Mouse (Mus musculus) liver, embryonic 11.5 days (tissue): ENCODE data around the gene B3gnt2. TPM values are rescaled to one million over a fixed set of nuclear protein-coding genes. Genes with fewer than 3 reads are reported as not detected.

Experiments used
- ATAC-seq: fragments of 200-750 bp; cut with Nextera tagmentation; replicated peaks from 2 replicates; pipeline ENCODE4 v1.8.0; 2017; ENCODE audit warnings: moderate number of reproducible peaks, mild to moderate bottlenecking, moderate TSS enrichment, moderate library complexity; ENCODE audit not compliant: low FRiP score
- DNase-seq: peaks from one replicate; pipeline ENCODE4 v3.0.0-alpha.2; 2017; ENCODE audit warnings: low spot score
- H3K27ac ChIP-seq: fragments of 300-500 bp; sonication (generic); 2 replicates; pipeline ENCODE4 v1.5.1; 2014; ENCODE audit warnings: mild to moderate bottlenecking, low read depth, low read length, control low read depth
- H3K27me3 ChIP-seq: fragments of 300-500 bp; sonication (generic); replicated peaks from 2 replicates; pipeline ENCODE4 v1.6.1; 2014; ENCODE audit warnings: low read length, mixed read lengths; ENCODE audit not compliant: control insufficient read depth, insufficient read depth
- H3K36me3 ChIP-seq: fragments of 300-500 bp; sonication (generic); 2 replicates; pipeline ENCODE4 v1.6.1; 2014; ENCODE audit warnings: mild to moderate bottlenecking, low read length, moderate library complexity, mixed read lengths; ENCODE audit not compliant: control insufficient read depth, insufficient read depth
- H3K4me1 ChIP-seq: fragments of 300-500 bp; sonication (generic); replicated peaks from 2 replicates; pipeline ENCODE4 v1.6.1; 2014; ENCODE audit warnings: low read length, mixed read lengths; ENCODE audit not compliant: control insufficient read depth, insufficient read depth
- H3K4me2 ChIP-seq: fragments of 300-500 bp; sonication (generic); 2 replicates; pipeline ENCODE4 v1.6.1; 2014; ENCODE audit warnings: mild to moderate bottlenecking, control low read depth, moderate library complexity
- H3K4me3 ChIP-seq: fragments of 300-500 bp; sonication (generic); 2 replicates; pipeline ENCODE4 v1.5.1; 2014; ENCODE audit warnings: low read depth, low read length, control low read depth
- H3K9ac ChIP-seq: fragments of 300-500 bp; sonication (generic); 2 replicates; pipeline ENCODE4 v1.6.1; 2014; ENCODE audit warnings: low read depth, low read length, control low read depth
- H3K9me3 ChIP-seq: fragments of 300-500 bp; sonication (generic); 2 replicates; pipeline ENCODE4 v1.6.1; 2016; ENCODE audit warnings: low read length, inconsistent platforms, mixed read lengths; ENCODE audit not compliant: control insufficient read depth
- WGBS: fragments of 180-500 bp; shearing (Covaris S2); extraction: QIAGEN DNeasy Blood & Tissue Kit; methylation state at CpG from one replicate; pipeline ENCODE4 v1.1.7; 2014; 5-methylcytosine and 5-hydroxymethylcytosine counted together
- polyA plus RNA-seq: library from polyadenylated mRNA; unstranded; fragments of >200 nt; fragmentation: Nextera tagmentation; extraction: Ambion mirVana; gene quantifications from 2 replicates; pipeline ENCODE4 v1.2.1, GENCODE M21; 2014

The B3gnt2 gene
- polyA plus RNA-seq, 1 experiment from 2014 or later = 3.9 TPM

GRCm38 (mm10) chr11:22875279-22875678 is 14.5 kb upstream of the B3gnt2 start:
- Histone ChIP-seq H3K4me1 (peaks cover 16% of the 10 kb centered on the region), H3K4me2 (no peak overlapping the region), H3K4me3 (no peak overlapping the region), H3K9me3 (no peaks in the 10 kb centered on the region), H3K27ac (no peak overlapping the region), H3K9ac (no peak overlapping the region), H3K27me3 (no peaks in the 10 kb centered on the region), H3K36me3 (no peaks in the 10 kb centered on the region)
- ATAC-seq (no peak), DNase-seq (no peak)
- WGBS = 88% methylated on average over 4 of the region's 4 CpGs

GRCm38 (mm10) chr11:22874747-22875146 is 14.0 kb upstream of the B3gnt2 start:
- no peak overlapping the region for H3K9ac ChIP-seq
- no peak overlapping the region for H3K4me3 ChIP-seq
- H3K27ac ChIP-seq = no peak overlapping the region
- DNase-seq (no peak), ATAC-seq (no peak)
- WGBS = 81% methylated on average over 6 of the region's 6 CpGs
- H3K27me3 ChIP-seq = no peaks in the 10 kb centered on the region
- H3K9me3 ChIP-seq = no peaks in the 10 kb centered on the region
- H3K4me2 ChIP-seq = no peak overlapping the region
- no peaks in the 10 kb centered on the region for H3K36me3 ChIP-seq
- peaks cover 16% of the 10 kb centered on the region for H3K4me1 ChIP-seq

GRCm38 (mm10) chr11:22873383-22873782 is 12.6 kb upstream of the B3gnt2 start:
- WGBS = 60% methylated on average over 4 of the region's 4 CpGs

GRCm38 (mm10) chr11:22872307-22872680 is 11.5 kb upstream of the B3gnt2 start:
- 34% methylated on average over 4 of the region's 4 CpGs for WGBS
- peaks cover 13% of the 10 kb centered on the region for H3K4me1 ChIP-seq
- H3K9me3 ChIP-seq = no peaks in the 10 kb centered on the region
- H3K9ac ChIP-seq = peak overlapping the region; percentile 36; the same call in 1 of the 2 replicates
- DNase-seq (no peak), ATAC-seq (no peak)
- H3K27me3 ChIP-seq = no peaks in the 10 kb centered on the region
- H3K4me3 ChIP-seq = peak overlapping the region; percentile 19
- H3K36me3 ChIP-seq = no peaks in the 10 kb centered on the region
- peak overlapping the region; percentile 64 for H3K4me2 ChIP-seq
- peak overlapping the region; percentile 47; the same call in 1 of the 2 replicates for H3K27ac ChIP-seq

More at GRCm38 (mm10) chr11:22873383-22873782, 12.6 kb upstream of the B3gnt2 start:
- H3K36me3 ChIP-seq = no peaks in the 10 kb centered on the region
- no peak overlapping the region for H3K4me3 ChIP-seq
- H3K4me1 ChIP-seq = peaks cover 16% of the 10 kb centered on the region
- DNase-seq = no peak
- no peaks in the 10 kb centered on the region for H3K9me3 ChIP-seq
- no peaks in the 10 kb centered on the region for H3K27me3 ChIP-seq
- H3K4me2 ChIP-seq = no peak overlapping the region
- no peak for ATAC-seq
- no peak overlapping the region for H3K9ac ChIP-seq
- no peak overlapping the region for H3K27ac ChIP-seq

GRCm38 (mm10) chr11:22871628-22872306 is 11.0 kb upstream of the B3gnt2 start:
- Histone ChIP-seq H3K9me3 (no peaks in the 10 kb centered on the region), H3K4me3 (peak overlapping the region; percentile 19), H3K4me1 (peaks cover 12% of the 10 kb centered on the region), H3K9ac (peak overlapping the region; percentile 41), H3K27ac (peak overlapping the region; percentile 47), H3K4me2 (peak overlapping the region; percentile 64), H3K27me3 (no peaks in the 10 kb centered on the region), H3K36me3 (no peaks in the 10 kb centered on the region)
- no peak for DNase-seq
- no peak for ATAC-seq
- WGBS = 35% methylated on average over 7 of the region's 7 CpGs

- H3K27me3 ChIP-seq = no peaks in the 10 kb centered on the region
- DNase-seq (no peak), ATAC-seq (no peak)
- WGBS = 81% methylated on average over 8 of the region's 8 CpGs
- H3K36me3 ChIP-seq = no peaks in the 10 kb centered on the region
- H3K9ac ChIP-seq = no peak overlapping the region
- H3K4me2 ChIP-seq = no peak overlapping the region
- peaks cover 9% of the 10 kb centered on the region for H3K4me1 ChIP-seq
- no peaks in the 10 kb centered on the region for H3K9me3 ChIP-seq
- H3K4me3 ChIP-seq = no peak overlapping the region
- no peak overlapping the region for H3K27ac ChIP-seq
These were observed 7.8 kb upstream of the B3gnt2 start for GRCm38 (mm10) chr11:22868582-22868981.

- H3K36me3 ChIP-seq = no peaks in the 10 kb centered on the region
- H3K4me2 ChIP-seq = no peak overlapping the region
- H3K27ac ChIP-seq = no peak overlapping the region
- ATAC-seq (no peak), DNase-seq (no peak)
- WGBS = 80% methylated on average over 5 of the region's 5 CpGs
- H3K9ac ChIP-seq = no peak overlapping the region
- H3K9me3 ChIP-seq = no peaks in the 10 kb centered on the region
- no peak overlapping the region for H3K4me3 ChIP-seq
- H3K27me3 ChIP-seq = no peaks in the 10 kb centered on the region
- peaks cover 9% of the 10 kb centered on the region for H3K4me1 ChIP-seq
These were observed 6.9 kb upstream of the B3gnt2 start for GRCm38 (mm10) chr11:22867691-22868090.

DNA sequence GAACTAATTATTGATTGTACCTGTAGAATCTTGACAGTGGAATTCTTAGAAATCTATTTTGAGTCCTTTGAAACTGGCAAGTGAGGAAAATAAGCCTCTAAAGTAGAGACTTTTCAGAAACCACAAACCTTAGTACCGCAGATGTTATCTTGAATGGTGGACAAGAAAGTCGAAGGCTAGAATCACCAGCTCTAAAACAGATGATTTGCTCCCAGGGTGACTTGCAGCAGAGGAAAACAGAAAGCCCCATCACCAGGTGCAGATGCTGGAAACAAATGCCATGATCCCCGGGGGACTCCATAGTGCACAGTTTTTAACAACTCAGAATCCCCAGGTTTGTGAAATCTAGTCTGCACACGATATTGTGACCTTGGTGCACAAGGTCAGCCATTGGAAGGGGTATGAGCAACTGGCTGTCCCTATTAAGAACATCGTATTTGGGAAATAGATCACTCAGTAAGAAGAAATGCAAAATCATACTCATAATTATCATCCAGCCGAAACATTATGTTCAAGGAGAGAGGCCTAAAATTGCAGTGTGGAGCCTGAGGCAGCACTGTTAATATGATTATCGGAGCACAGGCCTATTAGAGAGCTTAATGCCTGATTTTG is 5.0 kb upstream of the B3gnt2 start:
- no peak for ATAC-seq
- H3K36me3 ChIP-seq = no peaks in the 10 kb centered on the region
- no peaks in the 10 kb centered on the region for H3K9me3 ChIP-seq
- no peak for DNase-seq
- 73% methylated on average over 7 of the region's 7 CpGs for WGBS
- no peaks in the 10 kb centered on the region; the same call in 1 of the 2 replicates for H3K27me3 ChIP-seq
- peaks cover 2% of the 10 kb centered on the region for H3K4me1 ChIP-seq
- H3K4me3 ChIP-seq = no peak overlapping the region
- H3K4me2 ChIP-seq = no peak overlapping the region
- H3K9ac ChIP-seq = no peak overlapping the region
- H3K27ac ChIP-seq = no peak overlapping the region
